Mouse (Mus musculus) lung, postnatal 0 days (tissue): ENCODE measurements at regions not wholly inside any gene's neighbourhood (a gene's known extent, or its start where the extent isn't known, plus 50 kb on each side); places are given as distances from the start of the nearest gene placed in this dataset.

ENCODE experiments used
- CTCF ChIP-seq: IDR thresholded peaks from 2 replicates; pipeline ENCODE4 v1.5.1; 2016; ENCODE audit warnings: antibody characterized with exemption, mild to moderate bottlenecking
- EP300 ChIP-seq: IDR thresholded peaks from 2 replicates; pipeline ENCODE4 v1.6.1; 2016; ENCODE audit warnings: antibody characterized with exemption, mild to moderate bottlenecking, control low read depth

GRCm38 (mm10) chr2:71628821-71629220 lies 82.3 kb upstream of the Dlx2 start:
- TF ChIP-seq CTCF (no peak), EP300 (no peak)
